Mouse (Mus musculus): ENCODE results near the gene Atp11a. TPM values are rescaled to one million over a fixed set of nuclear protein-coding genes. Genes with fewer than 3 reads are reported as not detected.

Atp11a gene
- polyA plus RNA-seq, 1 experiment = 0.03 TPM

DNA sequence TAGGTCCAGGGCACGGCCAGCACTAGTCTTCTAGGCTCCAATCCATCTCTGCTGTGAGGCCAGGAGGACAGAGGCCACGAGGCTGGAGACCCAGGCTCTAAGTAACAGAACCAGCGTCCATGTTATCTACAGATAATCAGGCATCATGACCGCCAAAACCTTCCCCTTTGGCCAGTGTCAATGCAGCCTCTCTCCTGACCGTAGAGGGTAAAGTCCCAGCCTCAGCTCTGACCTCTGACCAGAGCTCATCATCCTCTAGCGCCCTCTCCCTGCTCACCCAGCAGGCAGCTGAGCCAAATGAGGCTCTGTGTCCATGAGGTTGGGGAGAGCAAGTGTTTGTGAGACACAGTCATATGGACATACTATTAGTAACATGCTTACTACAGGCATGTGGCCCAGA, 42.3 kb downstream of the Atp11a start:
- Histone ChIP-seq H3K36me3 (ENCODE audit: control insufficient read depth) (no peaks in the 10 kb centered on the region), H3K4me3 (replicated peaks) (no peak overlapping the region), H3K4me1 (ENCODE audit: control insufficient read depth) (no peaks in the 10 kb centered on the region), H3K9me3 (ENCODE audit: control insufficient read depth, low read length) (no peaks in the 10 kb centered on the region), H3K27me3 (ENCODE audit: control insufficient read depth) (no peaks in the 10 kb centered on the region)
- TF ChIP-seq TAL1 (IDR thresholded peaks at IDR 0.05; ENCODE audit: low read length) (no peak), GATA1 (IDR thresholded peaks at IDR 0.05; ENCODE audit: low read length) (no peak)

DNA sequence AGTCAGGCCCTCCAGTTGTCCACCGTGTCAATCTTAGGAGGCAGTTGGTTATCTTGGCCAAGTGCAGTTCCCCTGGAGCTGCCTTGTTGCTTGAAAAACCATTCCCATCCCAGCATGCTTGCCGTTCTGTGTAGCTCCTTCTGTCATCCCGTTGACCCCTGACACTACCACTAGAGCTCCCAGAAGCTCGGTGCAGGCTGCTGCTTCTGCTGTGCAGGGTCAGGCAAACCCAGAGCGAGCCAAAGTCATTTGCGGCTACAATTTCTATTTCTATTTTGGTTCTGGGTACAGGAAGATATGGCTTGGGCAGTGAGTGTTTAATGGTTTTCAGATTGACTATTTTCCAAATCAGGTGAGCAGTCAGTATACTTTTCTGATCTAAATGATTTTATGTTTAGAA, 43.0 kb downstream of the Atp11a start:
- H3K36me3 ChIP-seq (ENCODE audit: control insufficient read depth) = no peaks in the 10 kb centered on the region

GRCm38 (mm10) chr8:12800246-12800645, 43.4 kb downstream of the Atp11a start:
- TF ChIP-seq TAL1 (IDR thresholded peaks at IDR 0.05; ENCODE audit: low read length) (no peak), GATA1 (IDR thresholded peaks at IDR 0.05; ENCODE audit: low read length) (no peak)

More for the DNA sequence above, 43.0 kb downstream of the Atp11a start:
- H3K9me3 ChIP-seq (ENCODE audit: control insufficient read depth, low read length) = no peaks in the 10 kb centered on the region
- no peak overlapping the region for H3K4me3 ChIP-seq (replicated peaks)
- no peaks in the 10 kb centered on the region for H3K4me1 ChIP-seq (ENCODE audit: control insufficient read depth)
- TF ChIP-seq TAL1 (IDR thresholded peaks at IDR 0.05; ENCODE audit: low read length) (no peak), GATA1 (IDR thresholded peaks at IDR 0.05; ENCODE audit: low read length) (no peak)
- H3K27me3 ChIP-seq (ENCODE audit: control insufficient read depth) = no peaks in the 10 kb centered on the region

GRCm38 (mm10) chr8:12801586-12801985, 44.8 kb downstream of the Atp11a start:
- Histone ChIP-seq H3K4me3 (replicated peaks) (no peak overlapping the region), H3K9me3 (ENCODE audit: control insufficient read depth, low read length) (no peaks in the 10 kb centered on the region)

More at GRCm38 (mm10) chr8:12800246-12800645, 43.4 kb downstream of the Atp11a start:
- Histone ChIP-seq H3K9me3 (ENCODE audit: control insufficient read depth, low read length) (no peaks in the 10 kb centered on the region), H3K4me3 (replicated peaks) (no peak overlapping the region), H3K36me3 (ENCODE audit: control insufficient read depth) (no peaks in the 10 kb centered on the region), H3K27me3 (ENCODE audit: control insufficient read depth) (no peaks in the 10 kb centered on the region), H3K4me1 (ENCODE audit: control insufficient read depth) (no peaks in the 10 kb centered on the region)

DNA sequence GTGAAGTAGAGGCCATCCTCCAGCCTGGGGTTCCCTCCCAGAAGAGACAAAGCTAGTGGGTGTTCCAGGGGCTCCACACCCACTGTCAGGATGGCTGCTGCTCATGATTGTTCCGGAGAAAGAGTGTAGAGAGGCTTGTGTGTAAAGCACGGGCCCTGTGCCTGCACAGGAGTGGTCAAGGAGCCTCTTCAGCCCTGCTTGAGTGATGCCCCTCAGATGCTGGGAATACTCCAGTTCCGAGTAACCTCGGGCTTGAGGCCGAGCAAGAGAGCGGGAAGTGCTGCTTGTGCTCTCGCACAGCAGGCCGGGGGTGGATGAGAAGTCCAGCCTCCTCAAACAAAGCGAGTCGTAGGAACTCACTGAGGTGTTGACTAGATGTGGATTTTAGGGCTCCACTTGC, 46.3 kb downstream of the Atp11a start:
- Histone ChIP-seq H3K9me3 (ENCODE audit: control insufficient read depth, low read length) (no peaks in the 10 kb centered on the region), H3K36me3 (ENCODE audit: control insufficient read depth) (no peaks in the 10 kb centered on the region), H3K4me3 (replicated peaks) (no peak overlapping the region), H3K27me3 (ENCODE audit: control insufficient read depth) (no peaks in the 10 kb centered on the region; the same call in 1 of the 2 replicates), H3K4me1 (ENCODE audit: control insufficient read depth) (no peaks in the 10 kb centered on the region)
- TF ChIP-seq TAL1 (IDR thresholded peaks at IDR 0.05; ENCODE audit: low read length) (no peak), GATA1 (IDR thresholded peaks at IDR 0.05; ENCODE audit: low read length) (no peak)

More at GRCm38 (mm10) chr8:12801586-12801985, 44.8 kb downstream of the Atp11a start:
- no peaks in the 10 kb centered on the region for H3K36me3 ChIP-seq (ENCODE audit: control insufficient read depth)
- H3K4me1 ChIP-seq (ENCODE audit: control insufficient read depth) = no peaks in the 10 kb centered on the region
- H3K27me3 ChIP-seq (ENCODE audit: control insufficient read depth) = no peaks in the 10 kb centered on the region
- TF ChIP-seq GATA1 (IDR thresholded peaks at IDR 0.05; ENCODE audit: low read length) = no peak
- TF ChIP-seq TAL1 (IDR thresholded peaks at IDR 0.05; ENCODE audit: low read length) = no peak

- Histone ChIP-seq H3K4me3 (replicated peaks) (no peak overlapping the region), H3K4me1 (ENCODE audit: control insufficient read depth) (no peaks in the 10 kb centered on the region), H3K36me3 (ENCODE audit: control insufficient read depth) (no peaks in the 10 kb centered on the region), H3K27me3 (ENCODE audit: control insufficient read depth) (peaks cover 4% of the 10 kb centered on the region; the same call in 1 of the 2 replicates), H3K9me3 (ENCODE audit: control insufficient read depth, low read length) (no peaks in the 10 kb centered on the region)
- TF ChIP-seq GATA1 (IDR thresholded peaks at IDR 0.05; ENCODE audit: low read length) (no peak), TAL1 (IDR thresholded peaks at IDR 0.05; ENCODE audit: low read length) (no peak)
Measured at GRCm38 (mm10) chr8:12804909-12805308, 48.1 kb downstream of the Atp11a start.

DNA sequence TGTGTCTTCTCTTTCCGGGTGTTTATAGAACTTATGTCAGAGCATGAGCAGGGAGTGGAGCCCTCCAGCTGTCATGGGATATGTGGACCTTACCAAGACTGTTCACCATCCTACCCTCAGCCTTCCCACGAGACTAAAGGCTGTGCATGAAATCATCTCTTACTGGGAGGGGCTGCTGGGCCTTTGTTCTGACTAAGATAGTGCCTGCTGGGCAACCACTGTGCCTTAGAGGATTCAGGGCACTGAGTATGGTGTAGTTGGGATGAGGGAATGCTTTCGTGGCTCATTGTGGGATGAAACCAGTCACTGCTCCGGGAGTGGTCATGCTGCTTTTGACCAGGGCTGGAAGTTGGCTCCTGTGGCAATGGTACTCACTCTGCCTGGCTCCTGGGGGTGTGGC, 48.8 kb downstream of the Atp11a start:
- no peaks in the 10 kb centered on the region for H3K36me3 ChIP-seq (ENCODE audit: control insufficient read depth)
- H3K4me1 ChIP-seq (ENCODE audit: control insufficient read depth) = no peaks in the 10 kb centered on the region
- H3K27me3 ChIP-seq (ENCODE audit: control insufficient read depth) = peaks cover 4% of the 10 kb centered on the region; the same call in 1 of the 2 replicates
- no peaks in the 10 kb centered on the region for H3K9me3 ChIP-seq (ENCODE audit: control insufficient read depth, low read length)
- TF ChIP-seq GATA1 (IDR thresholded peaks at IDR 0.05; ENCODE audit: low read length) = no peak
- no peak overlapping the region for H3K4me3 ChIP-seq (replicated peaks)

- no peaks in the 10 kb centered on the region for H3K9me3 ChIP-seq (ENCODE audit: control insufficient read depth, low read length)
- H3K4me3 ChIP-seq (replicated peaks) = no peak overlapping the region
- peaks cover 9% of the 10 kb centered on the region; the same call in 1 of the 2 replicates for H3K27me3 ChIP-seq (ENCODE audit: control insufficient read depth)
- H3K36me3 ChIP-seq (ENCODE audit: control insufficient read depth) = no peaks in the 10 kb centered on the region
- no peaks in the 10 kb centered on the region for H3K4me1 ChIP-seq (ENCODE audit: control insufficient read depth)
- TF ChIP-seq GATA1 (IDR thresholded peaks at IDR 0.05; ENCODE audit: low read length) (no peak), TAL1 (IDR thresholded peaks at IDR 0.05; ENCODE audit: low read length) (no peak)
Measured at GRCm38 (mm10) chr8:12808018-12808417, 51.2 kb downstream of the Atp11a start.

GRCm38 (mm10) chr8:12809516-12809915, 52.7 kb downstream of the Atp11a start:
- no peaks in the 10 kb centered on the region for H3K4me1 ChIP-seq (ENCODE audit: control insufficient read depth)
- H3K36me3 ChIP-seq (ENCODE audit: control insufficient read depth) = no peaks in the 10 kb centered on the region
- TF ChIP-seq GATA1 (IDR thresholded peaks at IDR 0.05; ENCODE audit: low read length) = no peak
- TF ChIP-seq TAL1 (IDR thresholded peaks at IDR 0.05; ENCODE audit: low read length) = no peak
- H3K9me3 ChIP-seq (ENCODE audit: control insufficient read depth, low read length) = no peaks in the 10 kb centered on the region
- H3K27me3 ChIP-seq (ENCODE audit: control insufficient read depth) = peaks cover 10% of the 10 kb centered on the region; the same call in 1 of the 2 replicates
- H3K4me3 ChIP-seq (replicated peaks) = no peak overlapping the region

DNA sequence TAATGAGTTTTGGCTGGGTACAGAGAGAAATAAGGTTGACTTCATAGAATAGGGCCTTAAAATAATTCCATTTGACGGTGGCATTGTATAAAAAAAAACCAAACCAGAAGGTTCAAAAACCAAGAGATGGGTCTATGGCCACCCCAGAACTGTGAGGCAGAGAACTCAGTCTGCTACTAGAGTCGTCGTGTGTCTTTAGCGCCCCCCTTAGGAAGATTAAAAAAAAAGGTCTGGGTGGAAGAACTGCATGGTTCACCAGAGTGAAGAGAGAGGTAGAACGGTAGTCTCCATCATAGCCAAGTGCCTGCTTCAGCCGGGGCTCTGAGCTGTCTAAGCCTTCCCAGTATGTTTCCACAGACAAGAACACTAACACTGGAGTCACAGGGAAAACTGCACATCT, 54.4 kb downstream of the Atp11a start:
- Histone ChIP-seq H3K27me3 (ENCODE audit: control insufficient read depth) (peaks cover 10% of the 10 kb centered on the region; the same call in 1 of the 2 replicates), H3K4me3 (replicated peaks) (no peak overlapping the region), H3K4me1 (ENCODE audit: control insufficient read depth) (no peaks in the 10 kb centered on the region), H3K36me3 (ENCODE audit: control insufficient read depth) (no peaks in the 10 kb centered on the region), H3K9me3 (ENCODE audit: control insufficient read depth, low read length) (no peaks in the 10 kb centered on the region)
- no peak for TF ChIP-seq GATA1 (IDR thresholded peaks at IDR 0.05; ENCODE audit: low read length)
- TF ChIP-seq TAL1 (IDR thresholded peaks at IDR 0.05; ENCODE audit: low read length) = no peak

Data from erythroblast, embryonic 14.5 days (primary cell).